Mouse (Mus musculus) MEL (cell line): ENCODE measurements at regions not wholly inside any gene's neighbourhood (a gene's known extent, or its start where the extent isn't known, plus 50 kb on each side); places are given as distances from the start of the nearest gene placed in this dataset.

Experiments used
- CTCF ChIP-seq, 3 experiments: IDR thresholded peaks in 2 of 3; conservative IDR thresholded peaks in 1 of 3; 2 replicates each; pipeline ENCODE4 v1.5.1; 2011 to 2012; ENCODE audit warnings: low read length in 3 of 3, low read depth in 2 of 3, mild to moderate bottlenecking in 2 of 3, improper control_type of control experiment in 1 of 3, inconsistent platforms in 1 of 3, mixed read lengths in 1 of 3, moderate library complexity in 1 of 3; ENCODE audit not compliant: control insufficient read depth in 1 of 3, insufficient read depth in 1 of 3, poor library complexity in 1 of 3, severe bottlenecking in 1 of 3
- E2F4 ChIP-seq: IDR thresholded peaks from 2 replicates; pipeline ENCODE4 v1.6.1; 2011; ENCODE audit warnings: low read depth, low read length, improper control_type of control experiment, borderline replicate concordance
- POLR2A ChIP-seq, 2 experiments: IDR thresholded peaks; 2 replicates each; pipeline ENCODE4 v1.6.1; 2011 to 2012; ENCODE audit warnings: low read length in 2 of 2, mild to moderate bottlenecking in 2 of 2, control low read depth in 1 of 2, improper control_type of control experiment in 1 of 2, low read depth in 1 of 2, moderate library complexity in 1 of 2; ENCODE audit not compliant: control insufficient read depth in 1 of 2, insufficient read depth in 1 of 2, poor library complexity in 1 of 2
- RCOR1 ChIP-seq: IDR thresholded peaks from 2 replicates; pipeline ENCODE4 v1.6.1; 2012; ENCODE audit warnings: low read depth, mild to moderate bottlenecking, inconsistent platforms, low read length, improper control_type of control experiment
- ZNF384 ChIP-seq: IDR thresholded peaks from 2 replicates; pipeline ENCODE4 v1.6.1; 2012; ENCODE audit warnings: low read depth, mild to moderate bottlenecking, inconsistent platforms, low read length, improper control_type of control experiment

- TF ChIP-seq CTCF (IDR thresholded peaks at IDR 0.05 in 2 of 3, conservative IDR thresholded peaks at IDR 0.05 in 1 of 3; ENCODE audit: control insufficient read depth in 1 of 3, insufficient read depth in 1 of 3, low read depth in 2 of 3, low read length in 3 of 3, poor library complexity in 1 of 3, severe bottlenecking in 1 of 3) = no peak
- no peak for TF ChIP-seq POLR2A (IDR thresholded peaks at IDR 0.05; ENCODE audit: control insufficient read depth in 1 of 2, insufficient read depth in 1 of 2, low read depth in 1 of 2, low read length in 2 of 2, poor library complexity in 1 of 2)
- no peak for TF ChIP-seq ZNF384
- TF ChIP-seq RCOR1 = no peak
- TF ChIP-seq E2F4 = no peak
Measured at GRCm38 (mm10) chr11:55949596-55949995, 91.2 kb downstream of the Nmur2 start.
